Mouse (Mus musculus) mature B cell (primary cell): ENCODE results near the gene 1700020N01Rik.

Experiments
- in situ Hi-C: fragments of 300-500 bp; cut with MboI; formaldehyde crosslinking; loops from 2 replicates; pipeline ENCODE4 v1.14.3; 2019

1700020N01Rik gene

DNA sequence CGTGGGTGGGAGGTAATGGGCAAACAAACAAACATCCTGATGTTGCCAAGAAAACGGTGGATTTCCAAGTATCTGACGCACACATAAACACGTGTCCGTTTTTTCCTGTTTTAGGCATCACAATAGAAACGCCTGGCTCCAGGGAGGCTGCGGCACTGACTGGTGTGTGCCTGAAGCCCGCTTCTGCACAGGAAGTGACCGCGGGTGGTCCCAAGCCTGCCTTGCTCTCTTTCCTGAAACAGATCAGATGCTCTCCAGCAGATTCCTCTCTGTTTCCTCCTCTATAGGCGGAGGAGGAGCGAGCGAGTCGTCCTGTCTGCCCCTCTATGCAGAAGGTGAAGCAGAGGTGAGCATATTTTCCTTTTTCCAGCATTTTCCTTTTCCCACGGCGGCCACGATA is 76.0 kb downstream of the 1700020N01Rik start:
- in situ Hi-C loops: no loop called here

DNA sequence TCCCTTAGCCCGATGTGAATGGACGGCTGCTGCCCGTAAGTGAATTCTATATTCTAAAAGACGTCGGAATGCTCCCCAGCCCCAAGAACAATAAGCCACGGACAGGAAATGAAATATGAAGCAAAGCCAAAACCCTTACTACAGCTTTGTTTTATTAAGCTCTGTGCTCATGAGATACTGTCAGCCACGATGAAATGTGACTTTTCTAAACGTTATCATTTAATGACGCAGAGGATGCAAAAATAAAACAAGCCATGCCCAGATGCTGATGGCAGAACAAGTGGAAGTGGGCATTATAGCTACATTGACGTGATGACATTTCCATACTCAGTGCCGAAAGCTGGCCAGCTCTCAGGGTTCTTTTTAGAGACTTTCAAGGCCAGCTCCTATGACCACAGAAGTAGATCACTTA is 76.8 kb downstream of the 1700020N01Rik start:
- in situ Hi-C loops: no loop called here

GRCm38 (mm10) chr10:21670168-21670567 is 77.2 kb downstream of the 1700020N01Rik start:
- in situ Hi-C loops: no loop called here
